Mouse (Mus musculus): ENCODE results near the gene Pdia6. TPM values are rescaled to one million over a fixed set of nuclear protein-coding genes. Genes with fewer than 3 reads are reported as not detected.

Gene Pdia6
- total RNA-seq (2021): 100 to 1,000 TPM; 159 to 179 TPM
- long read RNA-seq, experiment 1, transcript Pdia6-201 (13 exons, 2,175 nt): major isoform, 482 of 520 reads
- long read RNA-seq, experiment 1, partial matches to known transcripts: 21 of 520 reads
- long read RNA-seq, experiment 1, other reads (novel, unspliced or antisense): 16 of 520 reads
- long read RNA-seq, experiment 2, transcript Pdia6-201 (13 exons, 2,175 nt): major isoform, 211 of 229 reads
- long read RNA-seq, experiment 2, partial matches to known transcripts: 7 of 229 reads
- long read RNA-seq, experiment 2, other reads (novel, unspliced or antisense): 11 of 229 reads

DNA sequence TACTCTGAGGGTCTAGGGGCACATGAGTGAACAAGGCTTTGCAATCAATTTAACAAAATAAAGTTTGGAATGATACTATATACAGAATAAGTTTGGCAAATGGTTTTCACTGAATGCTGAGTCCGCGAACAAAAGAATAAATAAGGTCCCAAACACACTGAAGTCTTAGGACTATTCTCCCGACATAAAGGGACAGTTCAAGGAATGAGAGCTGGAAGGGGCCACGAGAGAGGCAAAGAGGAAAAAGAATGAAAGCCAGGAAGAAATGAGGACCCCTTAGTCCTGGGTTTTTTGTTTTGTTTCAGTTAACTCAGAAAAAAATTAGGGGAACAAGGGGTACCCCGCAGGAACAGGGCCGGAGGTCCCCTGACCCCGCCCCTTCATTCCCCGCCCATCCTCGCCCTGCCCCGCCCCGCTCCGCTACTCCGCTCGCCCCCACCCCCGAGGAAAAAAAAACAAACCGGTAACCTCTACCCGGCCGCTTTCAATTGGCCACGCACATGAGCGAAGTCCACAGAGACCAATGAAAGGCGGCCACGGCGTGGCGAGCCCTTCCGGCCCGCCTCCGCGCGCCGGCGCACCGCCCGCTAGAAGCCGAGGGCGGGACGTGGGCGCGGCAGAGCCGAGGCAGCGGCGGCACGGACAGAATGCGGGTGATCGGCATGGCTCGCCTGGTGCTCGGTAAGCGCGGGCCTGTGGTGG lies at the start of gene Pdia6:
TSS of gene Pdia6 (plus strand) at position 575 of the 702 bp plus-strand sequence.
- DNase-seq: peak; percentile 97

- no peak for DNase-seq
Observed at GRCm38 (mm10) chr12:17218390-17218789, 48.0 kb upstream of the Pdia6 start.

DNA sequence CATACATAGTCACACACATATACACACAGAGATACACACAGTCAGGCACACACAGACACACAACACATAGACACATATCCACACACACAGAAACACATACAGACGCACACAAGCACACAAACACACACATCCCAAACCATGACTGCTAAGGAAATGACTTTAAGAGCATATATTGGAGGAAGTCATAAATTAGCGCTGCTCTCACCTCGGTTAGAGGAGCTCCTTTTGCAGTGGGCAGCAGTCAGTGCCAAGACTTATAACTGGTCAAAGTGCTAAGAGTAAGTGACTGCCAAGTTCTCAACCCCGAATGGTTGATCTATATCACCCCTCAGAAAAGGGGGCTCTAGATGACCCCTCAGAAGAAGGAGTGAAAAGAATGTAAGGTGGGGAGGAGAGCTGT lies 47.2 kb upstream of the Pdia6 start:
- DNase-seq: no peak

DNA sequence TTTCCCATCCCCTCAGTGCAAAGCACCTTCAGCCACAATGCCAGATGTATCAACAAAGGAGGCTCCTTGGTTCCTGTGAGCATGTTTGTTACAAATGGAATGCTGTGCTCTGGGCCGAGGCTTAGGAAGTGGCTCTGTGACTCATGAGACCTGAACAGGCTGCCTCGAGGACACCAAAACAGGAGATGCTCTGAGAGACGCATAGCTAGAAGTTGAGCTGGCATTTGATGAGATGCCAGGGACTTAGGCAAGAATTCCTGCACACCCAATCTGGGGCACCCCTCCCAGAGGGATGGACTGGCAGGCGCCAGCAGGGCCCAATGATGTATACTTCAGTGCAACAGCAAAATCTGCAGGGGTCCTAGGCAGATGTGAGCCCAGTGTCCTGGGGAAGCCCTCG lies 45.7 kb upstream of the Pdia6 start:
- DNase-seq: peak; percentile 69

- no peak for DNase-seq
Observed at GRCm38 (mm10) chr12:17221891-17222428, 44.4 kb upstream of the Pdia6 start.

- DNase-seq: no peak
Observed at GRCm38 (mm10) chr12:17223050-17223449, 43.3 kb upstream of the Pdia6 start.

- peak; percentile 30 for DNase-seq
Observed at GRCm38 (mm10) chr12:17225012-17225411, 41.3 kb upstream of the Pdia6 start.

- DNase-seq: no peak
Observed at GRCm38 (mm10) chr12:17227903-17228302, 38.4 kb upstream of the Pdia6 start.

GRCm38 (mm10) chr12:17230581-17230980 lies 35.8 kb upstream of the Pdia6 start:
- no peak for DNase-seq

GRCm38 (mm10) chr12:17231513-17231912 lies 34.8 kb upstream of the Pdia6 start:
- no peak for DNase-seq

- DNase-seq: no peak
Observed at GRCm38 (mm10) chr12:17235535-17236313, 30.6 kb upstream of the Pdia6 start.

DNA sequence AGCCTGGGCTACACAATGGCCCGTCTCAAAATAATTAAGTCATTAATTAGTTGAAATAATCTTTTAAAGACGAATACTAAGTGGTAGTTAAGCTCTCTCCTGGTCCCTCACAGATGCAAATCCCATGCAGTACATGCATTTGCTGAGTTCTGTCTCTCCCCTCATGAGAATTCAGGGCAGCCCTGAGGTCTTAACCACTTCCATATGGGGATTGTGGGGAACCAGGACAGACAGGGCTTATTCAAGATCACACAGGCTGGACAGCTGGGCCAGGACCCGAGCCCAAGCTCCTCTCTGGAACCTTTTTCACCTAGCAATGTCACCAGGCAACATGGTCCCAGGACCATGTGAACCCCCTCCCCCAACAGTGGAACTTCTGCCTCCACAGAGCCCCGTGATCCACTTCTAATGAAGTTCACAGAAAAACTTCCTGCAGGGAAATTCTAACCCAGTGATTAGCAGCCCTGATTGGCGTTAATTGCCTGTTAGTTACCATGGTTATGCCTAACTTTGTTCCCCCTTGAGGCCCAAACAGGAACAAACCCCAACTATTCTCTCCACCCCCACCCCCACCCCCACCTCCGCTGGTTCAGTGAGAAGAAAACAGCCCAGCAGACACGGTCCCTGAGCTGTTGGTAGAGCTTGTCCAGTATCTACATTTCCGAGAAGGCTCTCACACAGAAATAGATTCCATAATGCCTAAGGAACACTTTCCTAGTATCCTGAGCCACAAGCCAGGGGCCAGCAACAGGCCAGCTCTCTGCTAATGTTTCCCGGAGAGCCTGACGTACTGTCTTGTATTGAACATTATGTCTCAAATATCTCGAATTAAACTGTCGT lies 27.5 kb upstream of the Pdia6 start:
- DNase-seq: no peak

DNA sequence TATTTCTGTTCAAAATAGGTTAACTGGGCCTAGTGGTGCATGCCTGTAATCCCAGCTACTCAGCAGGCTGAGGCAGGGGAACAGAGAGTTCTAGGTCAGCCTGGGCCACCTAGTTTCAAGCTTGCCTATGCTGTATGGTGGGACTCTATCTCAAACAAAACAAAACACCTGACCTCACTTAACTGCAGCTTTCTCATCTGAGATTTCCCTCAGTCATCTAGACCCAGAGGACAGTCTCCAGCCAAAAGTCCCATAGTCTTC lies 27.0 kb upstream of the Pdia6 start:
- DNase-seq: no peak

GRCm38 (mm10) chr12:17241016-17241415 lies 25.3 kb upstream of the Pdia6 start:
- DNase-seq: no peak

- no peak for DNase-seq
Observed at GRCm38 (mm10) chr12:17241614-17242013, 24.7 kb upstream of the Pdia6 start.

DNA sequence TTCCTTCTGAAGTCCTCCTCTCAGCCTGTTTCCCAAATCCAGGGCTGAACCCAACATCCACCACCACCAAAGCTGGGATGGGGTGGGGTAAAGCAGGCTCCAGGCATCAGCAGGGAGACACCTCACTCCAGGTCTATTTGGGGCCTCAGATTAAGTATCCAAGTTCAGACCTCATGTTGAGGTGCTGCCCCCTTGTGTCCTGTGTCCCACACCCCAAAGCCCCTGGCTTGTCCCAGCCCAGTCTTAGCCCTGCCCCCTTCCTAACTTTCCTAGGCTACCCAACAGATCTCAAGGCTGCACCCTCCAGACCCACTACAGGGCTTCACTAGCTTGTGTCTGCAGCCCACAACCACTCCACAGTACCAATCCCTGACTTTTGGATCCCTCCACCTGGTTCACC lies 24.3 kb upstream of the Pdia6 start:
- DNase-seq: no peak

DNA sequence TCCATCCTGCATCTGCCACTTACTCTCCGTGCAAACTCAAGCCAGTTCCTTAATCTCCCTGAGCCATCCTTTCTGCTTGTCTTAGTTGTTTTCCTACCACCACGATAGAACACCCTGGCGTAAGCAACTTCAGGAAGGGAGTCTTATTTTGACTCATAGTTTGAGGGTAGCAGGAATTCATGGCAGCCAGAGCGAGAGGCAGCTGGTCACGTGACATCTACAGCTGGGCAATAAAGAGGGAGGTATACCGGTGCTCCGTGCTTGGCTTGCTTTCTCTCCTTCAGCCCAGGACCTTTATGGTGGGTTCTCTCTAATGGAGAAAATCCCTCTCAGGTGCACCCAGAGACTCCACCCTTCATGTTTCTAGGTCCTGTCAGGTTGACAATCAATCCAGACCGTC lies 15.4 kb upstream of the Pdia6 start:
- no peak for DNase-seq

- peak; percentile 80 for DNase-seq
Observed at GRCm38 (mm10) chr12:17253069-17253468, 13.3 kb upstream of the Pdia6 start.

DNA sequence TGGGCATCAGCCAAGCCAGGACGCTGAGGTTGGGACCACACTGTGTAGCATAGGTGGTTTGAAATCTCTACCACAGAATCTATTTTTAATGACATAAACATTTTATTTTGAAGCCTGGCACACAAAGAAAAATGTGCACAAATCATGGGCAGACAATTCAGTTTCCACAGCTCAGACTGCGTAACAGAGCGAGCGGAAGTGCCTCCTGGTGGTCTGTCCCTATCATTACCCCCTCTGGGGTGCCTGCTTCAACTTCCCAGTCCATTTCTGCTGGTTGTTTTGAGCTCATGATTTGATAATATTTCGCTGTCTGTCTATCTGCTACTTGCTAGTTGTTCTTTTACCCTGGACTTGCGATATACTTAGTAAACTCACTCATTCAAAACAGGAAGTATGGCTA lies 10.7 kb upstream of the Pdia6 start:
- no peak for DNase-seq

DNA sequence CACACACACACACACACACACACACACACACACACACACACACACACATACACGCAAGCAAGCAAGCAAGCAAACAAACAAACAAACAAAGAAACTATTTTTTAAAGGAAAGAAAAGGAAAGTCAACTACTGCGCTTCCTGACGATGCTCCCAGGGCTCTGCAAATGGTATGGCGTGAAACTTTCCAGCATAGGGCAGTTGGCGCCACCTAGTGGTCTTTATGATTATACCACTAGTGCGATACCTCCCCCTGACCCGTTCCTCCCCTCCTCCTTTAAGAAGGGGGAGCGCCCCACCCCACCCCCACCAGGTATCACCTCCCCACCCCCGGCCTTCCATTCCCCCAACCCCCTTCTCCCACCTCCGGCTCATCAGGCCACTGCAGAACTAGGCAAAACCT lies 9.4 kb upstream of the Pdia6 start:
- DNase-seq: peak; percentile 71

DNA sequence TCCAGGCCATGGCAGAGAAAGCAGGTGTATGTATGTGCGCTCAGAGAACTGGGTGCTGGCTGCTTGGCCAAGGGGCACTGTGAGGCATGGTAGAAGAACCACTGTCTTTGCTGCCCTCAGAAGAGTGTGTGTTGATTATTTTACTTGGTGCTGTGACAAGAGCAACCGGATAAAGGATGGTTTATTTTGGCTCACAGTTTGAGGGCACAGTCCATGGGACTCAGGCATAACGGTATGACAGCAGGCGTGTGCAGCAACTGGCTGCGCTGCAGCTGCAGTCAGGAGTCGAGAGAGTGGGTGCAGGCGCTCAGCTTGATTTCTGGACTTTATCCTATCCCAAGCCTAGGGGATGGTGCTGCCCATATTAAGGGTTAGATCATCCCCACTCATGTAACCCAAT lies 7.9 kb upstream of the Pdia6 start:
- no peak for DNase-seq

DNA sequence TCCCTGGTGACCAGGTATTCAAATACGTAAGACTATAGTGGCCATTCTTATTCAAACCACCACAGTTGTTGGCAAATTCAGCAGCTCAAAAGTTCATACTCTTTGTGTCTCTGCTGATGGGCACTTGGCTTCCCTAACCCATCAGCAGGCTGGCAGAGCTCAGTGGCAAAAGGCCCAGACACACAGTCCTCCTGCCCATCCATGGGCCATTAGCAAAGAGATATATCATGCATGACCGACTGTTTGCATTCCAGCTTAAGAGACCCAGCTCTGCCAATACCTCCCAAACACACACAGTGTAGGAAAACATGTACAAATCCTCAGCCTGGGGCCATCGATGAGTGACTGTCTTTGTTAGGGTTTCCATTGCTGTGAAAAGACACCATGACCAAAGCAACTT lies 5.3 kb upstream of the Pdia6 start:
- no peak for DNase-seq
